Mouse (Mus musculus) ES-E14 (cell line): ENCODE measurements at regions not wholly inside any gene's neighbourhood (a gene's known extent, or its start where the extent isn't known, plus 50 kb on each side); places are given as distances from the start of the nearest gene placed in this dataset.

ENCODE experiments used
- CHD2 ChIP-seq: IDR thresholded peaks from 2 replicates; pipeline ENCODE4 v1.6.1; 2014; ENCODE audit warnings: mild to moderate bottlenecking, low read depth, low read length, inconsistent platforms
- HCFC1 ChIP-seq: IDR thresholded peaks from 2 replicates; pipeline ENCODE4 v1.6.1; 2012; ENCODE audit warnings: low read length, inconsistent platforms, borderline replicate concordance; ENCODE audit not compliant: insufficient read depth
- ZC3H11A ChIP-seq: IDR thresholded peaks from 2 replicates; pipeline ENCODE4 v1.6.1; 2012; ENCODE audit warnings: low read depth, mild to moderate bottlenecking, inconsistent platforms, low read length, borderline replicate concordance
- ZNF384 ChIP-seq: IDR thresholded peaks from 2 replicates; pipeline ENCODE4 v1.6.1; 2012; ENCODE audit warnings: low read depth, low read length, inconsistent platforms

DNA sequence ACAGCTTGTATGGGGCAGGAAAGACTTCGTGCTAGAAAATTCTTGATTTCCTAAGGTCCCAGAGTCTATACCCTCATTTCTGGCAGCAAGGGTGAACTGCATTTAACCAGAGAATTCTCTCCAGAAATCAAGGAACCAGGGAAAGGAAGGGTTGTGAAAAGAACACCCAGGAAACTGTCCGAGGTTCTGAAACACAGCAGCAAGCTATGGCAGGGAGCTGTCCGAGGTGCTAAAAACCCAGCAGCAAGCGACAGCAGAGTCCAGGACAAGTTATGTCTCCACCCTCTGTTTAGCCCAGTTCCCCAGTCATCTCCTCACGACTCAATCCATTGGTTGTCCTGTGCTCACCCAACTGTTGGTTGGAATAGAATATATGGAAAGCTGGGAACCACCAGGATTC is 171.1 kb downstream of the Matn1 start:
- TF ChIP-seq ZC3H11A: no peak
- no peak for TF ChIP-seq ZNF384
- no peak for TF ChIP-seq CHD2
- no peak for TF ChIP-seq HCFC1
